Mouse (Mus musculus) adrenal gland, adult 18-20 months (tissue): ENCODE results near the gene Rfwd3. TPM values are rescaled to one million over a fixed set of nuclear protein-coding genes. Genes with fewer than 3 reads are reported as not detected.

Experiments used
- total RNA-seq, 2 experiments: library from RNA; stranded (reverse); gene quantifications; 1 replicate in 1 of 2; 2 replicates in 1 of 2; pipeline ENCODE4 v1.2.3; 2021

Gene Rfwd3
- total RNA-seq, 2 experiments from 2014 or later: 30.8 to 54.7 TPM

Other genes starting within 250 kb of the Rfwd3 start
- gene Exosc6, start 243.9 kb downstream of the Rfwd3 start, total RNA-seq: not detected
- gene Clec18a, start 207.8 kb downstream of the Rfwd3 start, total RNA-seq: not detected
- 10 to 100 TPM; 42.5 TPM for gene Pdpr, start 205.6 kb downstream of the Rfwd3 start, total RNA-seq
- 100 to 1,000 TPM in 1 of 2 experiments, 10 to 100 TPM in 1; 97.6 to 124 TPM for gene Glg1, start 41.0 kb downstream of the Rfwd3 start, total RNA-seq
- gene Mlkl, start 38.0 kb upstream of the Rfwd3 start, total RNA-seq: 10 to 100 TPM in 1 of 2 experiments, 1 to 10 TPM in 1; 5.1 to 16.4 TPM
- 10 to 100 TPM in 1 of 2 experiments, not detected in 1; 14.6 TPM for gene Fa2h, start 93.6 kb upstream of the Rfwd3 start, total RNA-seq
- 10 to 100 TPM in 1 of 2 experiments, 1 to 10 TPM in 1; 9.2 to 10.3 TPM for gene Wdr59, start 221.9 kb upstream of the Rfwd3 start, total RNA-seq
- 10 to 100 TPM; 31.0 to 36.3 TPM for gene Znrf1, start 235.9 kb upstream of the Rfwd3 start, total RNA-seq